Mouse (Mus musculus): ENCODE measurements at regions not wholly inside any gene's neighbourhood (a gene's known extent, or its start where the extent isn't known, plus 50 kb on each side); places are given as distances from the start of the nearest gene placed in this dataset.

DNA sequence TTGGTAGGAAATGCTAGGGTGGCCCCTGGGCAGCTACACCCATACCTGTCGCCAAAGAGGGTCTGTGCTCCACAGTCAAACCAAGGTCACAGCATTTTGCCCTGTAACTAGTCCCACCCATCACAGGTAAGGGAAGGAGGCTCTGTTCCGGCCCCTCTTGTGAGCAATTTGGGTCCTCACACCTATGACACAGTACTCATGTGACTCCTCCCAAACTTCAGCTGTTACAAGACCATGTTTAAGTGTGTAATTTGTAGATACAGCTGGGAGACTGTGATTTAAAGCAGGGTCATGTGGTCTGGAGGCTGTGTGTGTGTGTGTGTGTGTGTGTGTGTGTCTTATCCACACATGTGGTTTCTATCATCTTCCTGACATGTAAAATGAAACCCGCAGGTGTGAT, 306.3 kb upstream of the Atp5g3 start:
- Histone ChIP-seq H3K27ac (ENCODE audit: insufficient read depth, low read depth) (no peak overlapping the region), H3K36me3 (replicated peaks in 1 of 2; ENCODE audit: control insufficient read depth in 1 of 2, insufficient read depth in 1 of 2, low read length in 1 of 2) (no peaks in the 10 kb centered on the region), H3K79me2 (replicated peaks; ENCODE audit: control insufficient read depth, extremely low read depth, insufficient read depth, poor library complexity, severe bottlenecking) (no peaks in the 10 kb centered on the region), H3K27me3 (replicated peaks) (no peaks in the 10 kb centered on the region), H3K9me3 (replicated peaks; ENCODE audit: low read length) (no peaks in the 10 kb centered on the region), H3K4me3 (replicated peaks in 1 of 3; ENCODE audit: low read depth in 2 of 3, low read length in 2 of 3, poor library complexity in 1 of 3) (no peak overlapping the region), H3K9ac (ENCODE audit: insufficient read depth, low read depth) (no peak overlapping the region), H3K4me1 (ENCODE audit: control insufficient read depth in 1 of 2, insufficient read depth in 2 of 2) (no peaks in the 10 kb centered on the region), H3K4me2 (ENCODE audit: insufficient read depth, low read depth, poor library complexity, severe bottlenecking) (no peak overlapping the region)
- TF ChIP-seq ZC3H11A (IDR thresholded peaks at IDR 0.05; ENCODE audit: low read depth, low read length) (no peak), NRF1 (IDR thresholded peaks at IDR 0.05; ENCODE audit: low read depth, low read length) (no peak), EP300 (IDR thresholded peaks at IDR 0.05; ENCODE audit: low read length) (no peak), CHD1 (IDR thresholded peaks at IDR 0.05; ENCODE audit: low read depth, low read length) (no peak), KAT2A (IDR thresholded peaks at IDR 0.05; ENCODE audit: insufficient replicate concordance, low read length) (no peak)
- DNase-seq (ENCODE audit: extremely low read depth): no peak
- in situ Hi-C loops (cut with MboI; ENCODE audit: low pct_ligation_motif_present, low pct_unique_long_range_greater_than_20kb, low sequenced_read_pairs): no loop called here
- dilution Hi-C loops (cut with MboI; ENCODE audit: extremely low pct_ligation_motif_present, extremely low pct_unique_long_range_greater_than_20kb, low sequenced_read_pairs): no loop called here

GRCm38 (mm10) chr2:74210210-74210609, 299.1 kb upstream of the Atp5g3 start:
- H3K9ac ChIP-seq (ENCODE audit: insufficient read depth, low read depth): no peak overlapping the region
- H3K9me3 ChIP-seq (replicated peaks; ENCODE audit: low read length): no peaks in the 10 kb centered on the region
- TF ChIP-seq JUND (conservative IDR thresholded peaks at IDR 0.05; ENCODE audit: low read depth, low read length) (no peak), MXI1 (IDR thresholded peaks at IDR 0.05; ENCODE audit: low read depth, low read length) (no peak), SIN3A (IDR thresholded peaks at IDR 0.05; ENCODE audit: low read length) (no peak), MYC (IDR thresholded peaks at IDR 0.05; ENCODE audit: low read depth, low read length) (no peak), ZNF384 (IDR thresholded peaks at IDR 0.05; ENCODE audit: low read depth, low read length) (no peak), TCF12 (IDR thresholded peaks at IDR 0.05; ENCODE audit: low read depth, low read length) (no peak), MAX (IDR thresholded peaks at IDR 0.05; ENCODE audit: low read length) (no peak), MAZ (IDR thresholded peaks at IDR 0.05; ENCODE audit: low read depth, low read length) (no peak), EP300 (IDR thresholded peaks at IDR 0.05; ENCODE audit: low read length) (no peak), IRF4 (IDR thresholded peaks at IDR 0.05; ENCODE audit: low read depth, low read length) (no peak), USF2 (conservative IDR thresholded peaks at IDR 0.05; ENCODE audit: low read depth, low read length) (no peak), NRF1 (IDR thresholded peaks at IDR 0.05; ENCODE audit: low read depth, low read length) (no peak), E2F4 (IDR thresholded peaks at IDR 0.05; ENCODE audit: insufficient replicate concordance, low read depth, low read length) (no peak), JUN (IDR thresholded peaks at IDR 0.05; ENCODE audit: insufficient read depth, low read depth, low read length) (no peak), POLR2AphosphoS2 (IDR thresholded peaks at IDR 0.05; ENCODE audit: low read depth, low read length) (no peak)
- no peaks in the 10 kb centered on the region for H3K36me3 ChIP-seq (replicated peaks in 1 of 2; ENCODE audit: control insufficient read depth in 1 of 2, insufficient read depth in 1 of 2, low read length in 1 of 2)
- no peak overlapping the region for H3K4me2 ChIP-seq (ENCODE audit: insufficient read depth, low read depth, poor library complexity, severe bottlenecking)
- no peaks in the 10 kb centered on the region for H3K79me2 ChIP-seq (replicated peaks; ENCODE audit: control insufficient read depth, extremely low read depth, insufficient read depth, poor library complexity, severe bottlenecking)
- H3K27me3 ChIP-seq (replicated peaks): no peaks in the 10 kb centered on the region
- in situ Hi-C loops (cut with MboI; ENCODE audit: low pct_ligation_motif_present, low pct_unique_long_range_greater_than_20kb, low sequenced_read_pairs): no loop called here
- dilution Hi-C loops (cut with MboI; ENCODE audit: extremely low pct_ligation_motif_present, extremely low pct_unique_long_range_greater_than_20kb, low sequenced_read_pairs): no loop called here
- H3K4me1 ChIP-seq (ENCODE audit: control insufficient read depth in 1 of 2, insufficient read depth in 2 of 2): peaks cover 0 to 3% of the 10 kb centered on the region in 2 experiments; a peak in 1 of 4 replicates
- H3K27ac ChIP-seq (ENCODE audit: insufficient read depth, low read depth): no peak overlapping the region
- DNase-seq (ENCODE audit: extremely low read depth): no peak
- no peak overlapping the region for H3K4me3 ChIP-seq (replicated peaks in 1 of 3; ENCODE audit: low read depth in 2 of 3, low read length in 2 of 3, poor library complexity in 1 of 3)
